ENCODE assay signal across 8 mouse cellular contexts in the genomic region with DNA sequence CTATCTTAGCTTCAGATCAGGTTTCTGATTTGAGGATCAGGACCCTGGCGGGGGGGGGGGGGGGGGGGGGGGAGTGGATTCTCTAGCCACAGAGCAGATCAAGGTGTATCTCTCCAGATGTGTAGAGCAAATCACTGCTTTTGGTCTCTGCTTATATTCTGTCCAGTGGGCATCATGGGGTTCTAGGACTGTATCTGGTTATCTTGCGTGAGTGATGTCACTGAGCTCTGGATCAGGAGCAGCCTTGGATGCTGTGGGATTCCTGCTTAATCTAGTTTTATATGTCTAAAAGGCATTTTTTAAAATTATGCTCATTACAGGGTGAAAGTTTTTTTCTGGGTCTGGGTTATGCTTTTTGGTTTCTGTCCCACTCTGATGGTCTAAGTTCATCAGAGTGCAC. TPM values are rescaled to one million over a fixed set of nuclear protein-coding genes. Genes with fewer than 3 reads are reported as not detected.
DNase-seq lines count a peak whose midpoint lies in the region; ATAC-seq and TF ChIP-seq lines count a peak whose summit lies in the region.

No protein-coding gene starts in this region.

- H3K27ac ChIP-seq in liver, embryonic 12.5 days, result peak overlapping the region; percentile 93
- H3K27ac ChIP-seq in stomach, postnatal 0 days (replicated peaks), result 0 out of 2 replicates have a peak overlapping the region, but pooled peaks have one; percentile 70

- H3K27me3 ChIP-seq in megakaryocyte, embryonic 14.5 days (replicated peaks), result no peaks in the 10 kb centered on the region
- H3K27me3 ChIP-seq in liver, embryonic 12.5 days (replicated peaks), result no peaks in the 10 kb centered on the region
- H3K27me3 ChIP-seq in stomach, postnatal 0 days (ENCODE audit: control insufficient read depth, insufficient read depth, low read length), result no peaks in the 10 kb centered on the region

- WGBS in liver, embryonic 12.5 days (ENCODE audit: insufficient replicate concordance), result 24% methylated on average over 2 of the region's 2 CpGs
- 26% methylated on average over 1 of the region's 2 CpGs for WGBS in stomach, postnatal 0 days

- peak overlapping the region; percentile 100 for H3K4me3 ChIP-seq in megakaryocyte, embryonic 14.5 days (replicated peaks)
- peak overlapping the region; percentile 99 for H3K4me3 ChIP-seq in liver, embryonic 12.5 days
- peak overlapping the region; percentile 98 for H3K4me3 ChIP-seq in stomach, postnatal 0 days (ENCODE audit: low read depth, low read length)

- TF ChIP-seq EP300 in stomach, postnatal 0 days (optimal IDR thresholded peaks at IDR 0.05), result no peak

- peaks cover 12% of the 10 kb centered on the region for H3K36me3 ChIP-seq in megakaryocyte, embryonic 14.5 days (replicated peaks; ENCODE audit: low read length)
- peaks cover 24% of the 10 kb centered on the region for H3K36me3 ChIP-seq in liver, embryonic 12.5 days
- H3K36me3 ChIP-seq in stomach, postnatal 0 days (ENCODE audit: control insufficient read depth, insufficient read depth, low read length), result no peaks in the 10 kb centered on the region

- H3K9ac ChIP-seq in liver, embryonic 12.5 days, result peak overlapping the region; percentile 97
- H3K9ac ChIP-seq in stomach, postnatal 0 days (ENCODE audit: low read length), result peak overlapping the region; percentile 96

- peaks cover 37% of the 10 kb centered on the region for H3K4me1 ChIP-seq in megakaryocyte, embryonic 14.5 days
- peaks cover 33% of the 10 kb centered on the region for H3K4me1 ChIP-seq in liver, embryonic 12.5 days
- H3K4me1 ChIP-seq in stomach, postnatal 0 days (replicated peaks; ENCODE audit: control insufficient read depth, insufficient read depth), result no peaks in the 10 kb centered on the region

- H3K9me3 ChIP-seq in megakaryocyte, embryonic 14.5 days, result no peaks in the 10 kb centered on the region
- H3K9me3 ChIP-seq in liver, embryonic 12.5 days (replicated peaks), result no peaks in the 10 kb centered on the region
- no peaks in the 10 kb centered on the region for H3K9me3 ChIP-seq in stomach, postnatal 0 days (ENCODE audit: control insufficient read depth, low read length)

- peak overlapping the region; percentile 88 for H3K4me2 ChIP-seq in liver, embryonic 12.5 days
- peak overlapping the region; percentile 81 for H3K4me2 ChIP-seq in stomach, postnatal 0 days (replicated peaks; ENCODE audit: low read depth)

- ATAC-seq in cerebellum, adult (ENCODE audit: insufficient number of reproducible peaks, low FRiP score, low TSS enrichment), result peak; percentile 5; the same call in 1 of the 2 replicates
- no peak for ATAC-seq in megakaryocyte, adult 5-6 weeks (ENCODE audit: poor library complexity, severe bottlenecking)
- peak; percentile 8 for ATAC-seq in liver, embryonic 12.5 days
- ATAC-seq in stomach, postnatal 0 days (ENCODE audit: low FRiP score, low TSS enrichment), result no peak

- no peak for DNase-seq in cerebellum, postnatal 25 days
- DNase-seq in stomach, postnatal 0 days (ENCODE audit: low spot score), result no peak
- no peak for DNase-seq in retina, postnatal 1 day
- DNase-seq in layer of hippocampus, postnatal 14 days (ENCODE audit: low spot score in 2 of 2), result no peak

- TF ChIP-seq CTCF in stomach, postnatal 0 days (IDR thresholded peaks at IDR 0.05; ENCODE audit: low read depth), result no peak

RNA-seq across cellular contexts. Expression of a gene that starts 0.5 kb away (rescaled TPM):
- 17.1 and 17.7 TPM in 2 replicates for polyA plus RNA-seq in megakaryocyte, embryonic 14.5 days (2012; ENCODE audit: insufficient read depth, low replicate concordance)
- total RNA-seq in megakaryocyte, adult 5-6 weeks (2015), result 109 and 111 TPM in 2 replicates
- 114 and 121 TPM in 2 replicates for total RNA-seq in megakaryocyte, adult 5-6 weeks (2017)
- polyA plus RNA-seq in liver, embryonic 12.5 days (2016; fragmentation: Nextera tagmentation; extraction: Ambion mirVana), result 117 and 123 TPM in 2 replicates
- polyA plus RNA-seq in stomach, postnatal 0 days (2015; fragmentation: Nextera tagmentation; extraction: Ambion mirVana), result 92.7 and 93.2 TPM in 2 replicates
- total RNA-seq in layer of hippocampus, postnatal 14 days (2021), result 100 to 1,000 TPM; 453 to 458 TPM

Comparison
In these comparisons a context has a peak if more than half of its experiments do, and no peak if none do; other contexts are left out.
1. ATAC-seq: peak in cerebellum, adult (single experiment) and liver, embryonic 12.5 days (single experiment); none in megakaryocyte, adult 5-6 weeks (single experiment) and stomach, postnatal 0 days (single experiment).
2. Peak in every context shown above with its lines, with median percentiles within 50 percentile points of each other: H3K4me3 ChIP-seq.